Mouse (Mus musculus) CD4-positive, CD25-positive, alpha-beta regulatory T cell (primary cell): ENCODE measurements around the gene Ccdc117. TPM values are rescaled to one million over a fixed set of nuclear protein-coding genes. Genes with fewer than 3 reads are reported as not detected.

ENCODE experiments used
- polyA plus RNA-seq: library from polyadenylated mRNA; unstranded; fragments of 100-300 nt; shearing (Covaris generic); gene quantifications from one replicate; pipeline ENCODE4 v1.2.1, GENCODE M21; 2017

Gene Ccdc117
- polyA plus RNA-seq: 29.7 TPM

DNA sequence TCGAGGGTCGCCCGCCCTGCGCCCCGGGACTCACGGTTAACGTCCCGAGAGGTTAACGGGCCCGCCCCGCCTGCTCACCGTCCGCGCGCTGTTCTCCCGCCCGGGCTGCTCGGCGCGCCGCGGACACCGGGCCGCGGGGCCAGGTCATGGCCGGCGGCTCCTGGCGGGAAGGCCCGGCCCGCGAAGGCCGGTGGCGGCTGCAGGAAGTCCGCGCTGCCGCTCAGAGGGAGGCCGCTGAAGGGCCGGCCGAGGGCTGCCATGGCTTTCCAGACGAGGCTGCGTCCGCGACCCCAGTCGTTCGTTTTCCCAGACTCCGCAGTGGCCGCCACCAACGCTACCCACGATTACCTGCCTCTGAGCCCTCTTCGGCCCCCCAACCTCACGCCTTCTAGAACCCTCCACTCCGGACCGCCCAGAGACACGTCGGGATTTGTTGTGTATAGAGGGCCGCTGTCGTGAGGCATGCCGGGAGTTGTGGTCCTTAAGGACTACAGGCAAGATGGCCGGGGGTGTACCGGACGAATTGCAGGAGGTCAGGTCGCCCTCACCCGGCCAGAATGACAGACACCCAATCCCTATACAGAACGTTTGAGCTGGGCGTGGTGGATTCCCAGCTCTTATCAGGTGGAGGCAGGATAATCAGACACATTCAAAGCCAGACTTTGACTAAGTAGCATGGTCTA is at the start of gene Ccdc117:
Gene Ccdc117 (minus strand): TSS at position 389 of the 683 bp plus-strand sequence.

DNA sequence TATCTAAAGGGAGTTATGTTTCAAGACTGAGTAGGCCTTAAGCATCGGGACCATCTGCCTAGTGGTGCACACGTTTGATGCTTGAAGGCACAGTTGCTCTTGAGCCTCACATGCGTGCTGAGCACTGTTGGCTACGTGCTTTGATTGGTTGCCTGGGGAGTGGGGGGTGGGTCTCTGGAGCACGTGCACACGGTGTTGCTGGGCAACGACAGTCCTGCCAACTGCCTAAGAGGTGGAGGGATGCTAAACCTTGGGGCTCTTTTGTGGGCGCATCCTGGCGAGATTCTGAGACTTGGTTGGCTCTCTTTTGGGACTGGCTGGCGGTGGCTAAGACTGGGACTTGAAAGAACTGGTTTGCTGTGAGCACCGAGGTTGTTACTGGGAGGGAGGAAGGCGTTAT is 27.5 kb upstream of the Ccdc117 start, which contains the start of gene Ankrd36:
Gene Ankrd36 (plus strand): TSS at position 211 of the 400 bp plus-strand sequence.

GRCm38 (mm10) chr11:5520412-5521265 is 21.3 kb downstream of the Ccdc117 start, which contains the start of gene Xbp1:
Gene Xbp1, plus strand, starts transcription at chr11:5520659.

Other genes starting within 250 kb of the Ccdc117 start
- 22.0 TPM for gene Znrf3, start 97.3 kb downstream of the Ccdc117 start, polyA plus RNA-seq
- 155 TPM for gene Xbp1, start 21.5 kb downstream of the Ccdc117 start, polyA plus RNA-seq
- not detected for gene Ankrd36, start 27.5 kb upstream of the Ccdc117 start, polyA plus RNA-seq
- gene Mrps24, start 173.5 kb upstream of the Ccdc117 start, polyA plus RNA-seq: 164 TPM
- 30.4 TPM for gene Urgcp, start 220.2 kb upstream of the Ccdc117 start, polyA plus RNA-seq
- 275 TPM for gene Dbnl, start 246.3 kb upstream of the Ccdc117 start, polyA plus RNA-seq